Mouse (Mus musculus) gastrocnemius, postnatal 25 days (tissue): ENCODE measurements around the gene Wdr54. TPM values are rescaled to one million over a fixed set of nuclear protein-coding genes. Genes with fewer than 3 reads are reported as not detected.
"Not testable (repeated sequence)": the region's sequence is repeated elsewhere in the genome, so short reads cannot be mapped to it uniquely, and the experiment has no call there.

Experiments
- DNase-seq: peaks from one replicate; pipeline ENCODE4 v3.0.0; 2022
- total RNA-seq, 2 experiments: library from RNA; stranded (reverse); gene quantifications; 1 replicate in 1 of 2; 2 replicates in 1 of 2; pipeline ENCODE4 v1.2.3; 2021

The Wdr54 gene
- total RNA-seq, 2 experiments from 2014 or later: 1.2 to 1.4 TPM

DNA sequence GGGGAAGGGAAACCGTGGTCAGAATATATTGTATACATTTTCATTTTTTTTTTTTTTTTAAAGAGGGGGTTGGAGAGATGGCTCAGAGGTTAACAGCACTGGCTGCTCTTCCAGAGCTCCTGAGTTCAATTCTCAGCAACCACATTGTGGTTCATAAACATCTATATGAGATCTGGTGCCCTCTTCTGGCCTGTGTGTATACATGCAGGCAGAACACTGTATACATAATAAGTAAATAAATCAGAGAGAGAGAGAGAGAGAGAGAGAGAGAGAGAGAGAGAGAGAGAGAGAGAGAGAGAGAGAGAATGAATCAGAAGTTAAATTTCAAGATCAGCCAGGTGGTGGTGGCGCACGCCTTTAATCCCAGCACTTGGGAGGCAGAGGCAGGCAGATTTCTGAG, 3.3 kb upstream of the Wdr54 start:
- not testable (repeated sequence) for DNase-seq

DNA sequence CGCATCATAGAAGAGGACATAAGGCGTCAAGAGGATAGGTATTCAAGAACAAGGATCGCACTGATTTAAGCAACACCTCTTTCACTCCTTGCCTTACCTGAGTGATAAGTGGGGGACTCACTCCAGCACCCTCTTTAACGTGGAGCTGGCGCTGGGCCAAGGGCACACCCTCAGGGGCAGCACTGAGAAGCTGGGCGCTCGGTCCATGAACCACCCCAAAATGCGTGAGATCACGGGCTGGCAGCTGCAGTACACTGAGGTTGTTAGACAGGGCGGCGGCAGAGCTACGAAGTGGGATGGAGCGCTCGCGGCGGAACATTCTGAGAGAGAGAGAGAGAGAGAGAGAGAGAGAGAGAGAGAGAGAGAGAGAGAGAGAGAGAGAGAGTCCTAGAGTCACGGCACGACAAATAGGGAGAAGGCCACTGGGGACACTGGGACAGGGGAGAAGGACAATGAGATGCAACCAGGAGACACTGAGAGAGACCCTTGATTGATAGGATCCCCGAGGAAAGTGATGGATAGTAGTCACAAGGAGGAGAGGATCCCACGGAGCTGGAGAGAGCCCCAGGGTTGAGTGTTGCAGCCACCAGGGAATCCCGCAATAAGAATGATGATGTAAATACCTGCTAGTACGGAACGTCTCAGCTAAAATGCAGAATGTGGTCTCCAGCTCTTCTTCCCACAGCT, 502 bp downstream of the Wdr54 start:
- DNase-seq: no peak

DNA sequence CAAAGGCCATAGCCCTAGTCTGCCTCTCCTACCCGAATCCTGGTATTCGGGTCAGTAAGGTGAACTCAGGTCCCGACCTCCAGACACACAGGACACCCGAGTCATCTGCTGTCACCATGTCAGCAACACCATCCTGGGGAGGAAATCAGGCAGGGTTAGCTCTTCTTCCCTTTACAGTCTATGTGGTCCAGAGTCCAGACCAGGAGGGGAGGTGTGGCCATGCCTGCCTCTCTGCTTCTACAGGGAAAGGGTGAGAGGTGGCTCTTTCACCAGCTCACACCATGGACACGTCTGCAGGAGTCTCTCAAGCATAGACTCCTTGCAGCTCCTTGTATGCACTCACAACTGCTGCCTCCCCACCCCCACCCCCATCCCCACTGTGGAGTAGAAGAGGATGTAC, 2.7 kb downstream of the Wdr54 start:
- no peak for DNase-seq

DNA sequence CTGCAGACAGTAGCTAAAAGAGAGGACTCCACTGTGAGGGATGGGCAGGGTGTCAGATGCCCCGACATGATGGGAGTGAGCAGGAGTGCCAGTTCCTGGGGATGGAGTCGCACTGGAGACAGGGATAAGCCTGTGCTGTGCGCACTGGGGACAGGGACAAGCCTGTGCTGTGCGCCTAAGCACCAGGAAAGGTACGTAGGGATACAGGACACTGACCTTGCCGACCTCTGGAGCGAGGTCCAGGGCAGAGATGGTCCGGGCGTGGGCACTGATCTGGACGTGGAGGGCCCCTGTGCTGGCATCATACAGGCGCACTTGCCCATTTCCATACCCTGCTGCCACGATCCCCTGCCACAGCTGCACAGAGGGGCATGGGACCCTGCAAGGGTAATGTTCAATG, 3.2 kb downstream of the Wdr54 start:
- DNase-seq: no peak

DNA sequence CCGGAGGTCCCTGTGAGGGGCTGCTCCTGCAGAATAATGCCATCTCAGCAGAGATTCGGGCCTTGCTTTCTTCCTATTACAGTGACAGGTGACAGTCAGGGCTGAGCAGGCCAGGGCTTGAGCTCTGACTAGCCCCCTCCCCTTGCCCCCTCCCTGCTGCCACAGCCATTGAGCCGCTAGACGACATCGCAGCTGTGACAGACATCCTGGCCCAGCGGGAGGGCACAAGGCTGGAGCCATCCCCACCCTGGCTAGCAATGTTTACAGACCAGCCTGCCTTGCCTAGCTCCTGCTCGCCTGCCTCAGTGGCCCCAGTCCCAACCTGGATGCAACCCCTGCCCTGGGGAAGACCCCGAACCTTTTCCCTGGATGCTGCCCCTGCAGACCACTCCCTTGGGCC, 4.5 kb downstream of the Wdr54 start:
- DNase-seq: no peak

DNA sequence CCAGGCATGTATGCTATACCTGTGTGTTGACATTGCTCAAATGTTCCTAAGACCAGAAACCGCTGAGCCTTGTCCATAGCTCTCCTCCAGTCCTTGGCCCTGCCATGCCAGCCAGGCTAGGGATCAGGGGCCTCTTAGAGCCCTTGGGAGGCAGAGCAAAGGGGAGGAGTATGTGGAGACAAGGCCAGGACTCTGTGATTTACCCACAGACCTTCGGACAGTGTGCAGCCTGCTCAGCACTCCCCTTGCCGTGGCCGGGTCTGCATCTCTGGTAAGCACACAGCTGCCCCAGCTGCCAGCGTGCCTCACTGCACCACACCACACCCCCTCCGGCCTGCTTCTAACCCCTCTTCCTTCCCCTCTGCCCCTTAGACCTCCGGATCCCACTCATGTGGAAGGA, 8.9 kb downstream of the Wdr54 start:
- no peak for DNase-seq

DNA sequence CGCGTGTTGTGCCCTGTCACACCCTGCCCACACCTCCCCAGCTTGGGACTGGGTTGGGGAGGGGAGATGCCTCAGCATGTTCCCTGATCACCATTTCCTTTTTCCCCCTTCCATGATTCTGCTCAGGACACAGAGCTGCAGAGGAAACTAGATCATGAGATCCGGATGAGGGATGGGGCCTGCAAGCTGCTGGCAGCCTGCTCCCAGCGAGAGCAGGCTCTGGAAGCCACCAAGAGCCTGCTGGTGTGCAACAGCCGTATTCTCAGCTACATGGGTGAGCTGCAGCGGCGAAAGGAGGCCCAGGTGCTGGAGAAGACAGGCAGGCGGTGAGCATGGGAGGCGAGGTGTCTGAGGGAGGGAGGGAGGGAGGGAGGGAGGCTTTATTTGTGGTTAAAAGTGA, 10.4 kb downstream of the Wdr54 start:
- no peak for DNase-seq

DNA sequence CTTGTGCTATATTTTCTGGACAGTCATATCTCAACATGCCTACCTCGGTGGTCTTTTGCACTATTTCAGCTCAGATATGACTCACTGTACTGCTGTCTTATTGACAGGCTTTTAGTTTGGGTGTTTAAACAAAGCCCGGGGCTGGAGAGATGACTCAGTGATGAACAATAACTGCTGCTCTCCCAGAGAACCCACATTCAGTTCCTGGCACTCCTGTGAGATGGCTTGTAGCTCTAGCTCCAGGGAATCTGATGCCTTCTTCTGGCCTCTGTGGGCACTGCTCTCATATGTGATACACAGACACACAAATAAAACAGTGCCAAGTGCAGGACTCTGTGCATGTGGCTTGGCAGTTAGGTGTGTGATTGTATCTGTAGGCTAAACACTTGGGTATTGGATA, 11.0 kb downstream of the Wdr54 start:
- DNase-seq: no peak

DNA sequence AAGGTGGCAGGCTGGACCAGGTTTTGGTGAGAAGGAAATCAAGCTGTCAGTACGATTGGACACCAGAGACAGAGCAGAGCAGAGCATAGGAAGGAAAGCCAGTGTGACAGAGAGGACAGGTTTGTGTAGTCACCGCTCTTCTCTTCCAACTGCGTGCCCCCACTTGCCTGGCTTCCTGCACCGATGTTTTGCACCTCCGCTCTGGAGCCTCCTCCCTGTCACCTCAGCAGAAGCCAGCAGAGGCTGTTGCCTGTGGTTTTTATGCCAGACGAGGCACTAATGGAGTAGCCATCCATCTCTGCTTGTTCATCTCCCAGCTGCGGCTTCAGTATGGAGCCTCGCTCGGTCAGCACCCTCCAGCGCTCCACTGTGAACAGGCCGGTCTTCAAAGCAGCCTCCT, 13.3 kb downstream of the Wdr54 start:
- DNase-seq: no peak

DNA sequence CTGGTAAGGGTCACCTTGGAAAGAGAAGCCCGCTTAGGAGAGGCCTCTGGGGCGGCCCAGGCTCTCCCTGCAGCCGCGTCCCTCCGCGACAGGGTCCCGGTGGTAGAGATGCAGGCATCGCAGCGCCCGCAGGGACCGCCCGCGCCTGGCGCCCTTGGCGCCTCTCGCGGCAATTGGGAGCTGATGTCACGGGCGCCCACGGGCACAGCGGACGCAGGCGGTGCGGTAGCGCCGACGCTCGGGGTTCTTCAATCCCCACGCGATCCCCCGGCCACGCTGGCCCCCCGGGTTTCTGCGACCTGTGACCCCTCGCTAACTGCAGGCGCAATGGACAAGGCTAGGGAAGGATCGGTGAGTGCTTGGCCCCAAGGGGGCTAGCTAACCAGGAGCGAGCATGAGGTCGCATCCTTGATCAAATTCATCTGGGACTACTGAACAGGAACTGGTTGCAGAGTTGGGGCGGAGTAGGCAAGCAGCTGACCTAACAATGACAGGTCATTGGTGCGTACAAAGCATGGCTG, 13.9 kb downstream of the Wdr54 start:
- no peak for DNase-seq

DNA sequence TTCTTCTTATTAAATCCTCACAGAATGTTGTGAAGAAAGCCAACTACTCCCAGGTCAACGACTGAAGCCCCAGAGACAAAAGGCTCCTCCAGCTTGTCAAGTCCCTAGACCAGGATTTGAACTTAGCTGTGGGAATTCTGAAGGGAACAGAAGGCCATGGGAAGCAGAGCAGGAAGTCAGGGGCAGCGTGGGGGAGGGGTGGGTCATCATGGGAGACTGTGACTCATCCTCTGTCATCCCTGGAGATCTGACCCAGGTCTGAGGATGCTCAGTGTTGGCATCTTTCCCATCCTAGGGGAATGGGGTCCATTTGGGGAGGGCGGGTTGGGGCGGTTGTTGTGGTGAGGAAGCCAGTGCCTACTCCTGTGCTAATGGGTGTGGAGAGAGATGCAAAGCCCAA, 14.6 kb downstream of the Wdr54 start:
- no peak for DNase-seq

DNA sequence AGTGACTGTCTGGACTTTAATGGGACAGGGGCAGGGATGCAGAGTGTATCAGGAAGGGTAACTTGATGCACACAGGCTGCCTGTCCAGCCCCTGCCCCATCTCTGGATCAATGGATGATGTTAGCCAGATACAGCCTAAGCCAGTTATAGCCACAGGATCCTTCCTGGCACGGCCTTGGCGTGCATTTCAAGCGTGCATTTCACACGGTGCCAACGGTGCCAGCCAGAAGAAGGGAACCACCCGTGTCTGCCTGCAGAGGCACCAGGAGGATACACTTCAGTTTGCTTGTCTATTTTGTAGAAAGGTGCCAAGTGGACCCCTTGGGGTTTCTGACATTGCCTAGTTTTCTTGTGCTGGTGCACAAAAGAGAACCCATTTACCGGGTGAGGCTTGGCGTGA, 16.2 kb downstream of the Wdr54 start:
- no peak for DNase-seq

DNA sequence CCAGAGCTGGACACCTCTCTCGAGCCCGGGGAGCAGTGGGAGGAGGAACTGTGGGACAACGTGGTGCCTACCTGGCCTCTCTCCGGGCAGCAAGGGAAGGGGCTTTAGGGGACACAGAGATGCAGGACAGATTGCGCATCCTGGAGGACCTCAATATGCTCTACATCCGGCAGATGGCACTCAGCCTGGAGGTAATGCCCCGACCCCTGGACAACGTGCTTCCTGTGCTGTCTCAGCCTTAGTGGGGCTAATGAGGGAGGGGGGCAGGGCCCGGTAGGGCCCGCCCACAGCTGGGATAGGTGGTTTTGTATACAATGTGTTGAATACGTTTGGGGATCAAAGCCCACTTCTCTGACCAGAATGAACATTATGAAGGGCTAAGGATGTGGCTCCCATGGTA, 18.1 kb downstream of the Wdr54 start:
- peak; percentile 52 for DNase-seq

DNA sequence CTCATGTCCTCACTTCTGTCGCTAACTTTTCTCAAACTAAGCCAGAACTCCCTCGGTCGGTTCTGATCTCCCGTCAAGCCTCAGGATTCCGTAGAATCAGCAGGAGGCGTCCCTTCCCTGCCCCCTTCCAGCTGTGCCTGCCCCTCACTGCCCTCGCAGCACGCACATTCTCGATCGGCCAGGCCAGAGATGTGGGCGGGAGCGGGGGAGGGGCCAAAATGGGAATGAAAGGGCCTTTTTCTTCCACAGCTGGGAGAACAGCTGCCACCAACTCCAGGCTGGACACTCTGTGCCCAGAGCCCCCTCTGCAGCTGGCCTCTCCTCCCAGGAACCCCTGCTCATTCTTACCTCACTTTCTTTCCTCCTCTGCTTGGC, 18.6 kb downstream of the Wdr54 start:
- peak; percentile 93 for DNase-seq

DNA sequence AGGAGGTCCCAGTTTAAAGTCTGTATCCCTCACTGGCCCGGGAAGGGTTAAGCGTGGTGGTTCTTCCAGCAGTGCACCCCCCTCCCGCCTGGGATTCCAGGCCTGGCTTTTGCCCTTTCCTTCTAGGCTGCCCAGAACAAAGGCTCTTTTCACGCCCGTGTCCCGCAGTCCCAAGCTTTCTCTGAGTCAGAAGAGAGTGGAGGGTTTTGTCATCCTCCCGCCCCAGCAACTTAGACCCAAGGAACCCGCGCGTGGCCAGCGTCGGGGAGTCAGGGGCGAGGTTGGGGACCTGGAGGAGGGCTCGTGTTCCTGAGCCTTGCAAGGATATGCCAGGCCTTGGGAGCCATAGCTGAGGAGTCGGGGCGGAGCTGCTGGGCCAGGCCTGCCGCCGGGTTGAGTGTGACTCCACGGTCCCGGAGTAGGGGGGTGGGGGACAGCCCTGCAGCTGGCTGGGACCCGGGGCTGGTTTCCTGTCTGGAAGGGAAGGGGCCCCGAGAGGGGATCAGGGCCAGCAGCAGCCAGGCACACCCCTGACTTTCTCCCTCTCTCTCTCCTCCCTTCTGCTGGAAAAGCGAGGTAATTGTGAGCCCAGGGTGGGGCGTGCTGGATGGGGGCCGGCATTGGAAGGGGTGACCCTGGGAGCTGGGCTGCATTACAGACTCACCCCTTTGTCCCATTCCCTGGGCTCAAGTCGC, 19.2 kb downstream of the Wdr54 start:
- peak; percentile 87 for DNase-seq

DNA sequence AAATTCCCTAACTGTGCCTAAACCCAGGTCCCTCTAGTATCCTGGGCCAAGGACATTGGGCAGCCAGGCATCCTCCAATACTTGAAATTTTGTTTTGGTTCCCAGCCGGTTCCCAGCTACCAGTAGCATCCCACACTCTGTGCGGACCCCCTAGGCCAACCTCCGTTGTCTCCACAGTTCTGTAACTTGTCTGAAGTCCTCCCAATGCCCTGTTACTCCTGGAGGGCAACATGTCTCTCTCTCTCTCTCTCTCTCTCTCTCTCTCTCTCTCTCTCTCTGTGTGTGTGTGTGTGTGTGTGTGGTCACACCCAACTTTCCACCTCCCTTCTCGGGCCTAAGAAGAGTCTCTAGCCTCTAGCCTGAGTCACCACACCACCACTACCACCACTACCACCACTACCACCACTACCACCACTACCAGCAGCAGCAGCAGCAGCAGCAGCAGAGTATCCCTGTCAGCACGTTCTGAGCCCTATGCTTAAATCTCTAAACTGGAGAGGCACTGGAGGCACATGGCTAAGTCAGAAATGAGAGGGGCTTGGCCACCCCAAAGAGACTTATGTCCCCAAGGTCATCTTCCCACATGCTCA, 19.8 kb downstream of the Wdr54 start:
- DNase-seq: no peak

DNA sequence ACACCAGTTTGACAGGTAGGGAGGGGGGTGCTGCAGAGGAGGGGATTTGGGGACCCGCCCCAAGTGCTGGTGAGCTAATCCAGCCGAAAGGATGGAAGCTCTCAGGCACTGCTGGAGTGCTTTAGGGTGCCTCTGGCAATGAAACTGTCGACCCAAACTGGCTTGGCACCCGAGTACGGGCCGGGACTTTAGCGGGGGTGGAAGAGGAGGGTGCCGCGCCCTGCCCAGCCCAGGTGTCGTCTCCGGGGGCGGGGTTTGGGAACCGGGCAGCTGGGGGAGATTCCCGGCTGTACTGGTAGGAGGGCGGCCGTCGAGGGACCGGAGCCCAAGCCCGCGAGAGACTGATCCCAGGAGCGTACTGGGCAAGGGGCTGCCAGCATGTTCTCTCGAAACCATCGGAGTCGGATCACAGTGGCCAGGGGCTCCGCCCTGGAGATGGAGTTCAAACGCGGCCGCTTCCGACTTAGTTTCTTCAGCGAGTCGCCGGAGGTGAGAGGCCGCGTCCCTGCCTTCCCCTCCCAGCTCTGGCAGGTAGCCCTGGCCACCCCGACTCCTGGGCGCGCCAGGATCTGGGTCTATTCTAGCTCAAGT, 20.5 kb downstream of the Wdr54 start:
- DNase-seq: peak; percentile 65

DNA sequence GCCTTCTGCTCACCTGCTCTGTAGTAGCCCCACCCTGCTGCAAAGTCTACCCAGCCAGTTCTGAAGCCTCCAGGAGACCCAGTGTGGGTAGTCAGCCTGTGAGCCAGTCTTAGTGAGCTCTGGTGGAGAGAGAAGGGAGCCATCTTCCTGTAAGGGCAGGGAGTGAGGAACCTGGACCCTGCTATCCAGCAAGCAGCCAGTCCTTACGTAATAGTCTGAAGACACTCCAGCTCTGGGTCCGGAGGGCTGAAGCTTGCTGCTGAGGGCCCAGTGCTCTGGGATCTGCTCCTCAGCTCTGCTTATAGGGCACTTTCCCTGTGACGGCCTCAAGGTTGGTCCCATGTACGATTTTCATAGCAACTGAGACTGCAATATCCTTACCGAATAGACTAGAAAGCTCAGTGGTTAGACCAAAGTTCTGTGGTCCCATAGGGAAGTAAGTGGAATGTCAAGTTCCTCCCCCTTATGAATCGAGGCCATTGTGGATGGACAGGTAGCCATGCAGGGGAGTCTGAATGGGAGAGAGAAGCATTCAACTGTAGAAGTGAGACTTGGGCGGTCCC, 21.2 kb downstream of the Wdr54 start, which contains the start of gene Rtkn:
TSS of gene Rtkn (plus strand) at position 513 of the 563 bp plus-strand sequence.
- DNase-seq: no peak

DNA sequence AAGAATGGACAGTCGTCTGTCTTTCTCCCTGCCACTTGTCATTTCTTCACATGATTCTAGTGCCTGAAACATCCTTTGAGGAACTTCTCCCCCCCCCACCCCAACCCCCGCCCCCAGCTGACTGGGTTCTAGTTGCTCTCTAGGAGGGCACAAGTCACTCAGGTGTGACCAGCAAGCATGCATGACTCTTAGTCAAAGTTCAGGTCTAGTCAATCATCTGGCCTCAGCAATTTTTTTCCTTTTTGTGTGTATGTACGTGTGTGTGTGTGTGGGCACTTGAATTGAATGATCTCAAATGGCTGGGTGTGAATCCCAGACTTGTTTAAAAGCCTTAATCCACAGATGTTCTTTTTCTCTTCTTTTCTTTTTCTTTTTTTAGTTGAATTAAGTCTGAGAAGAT, 22.0 kb downstream of the Wdr54 start:
- DNase-seq: no peak

DNA sequence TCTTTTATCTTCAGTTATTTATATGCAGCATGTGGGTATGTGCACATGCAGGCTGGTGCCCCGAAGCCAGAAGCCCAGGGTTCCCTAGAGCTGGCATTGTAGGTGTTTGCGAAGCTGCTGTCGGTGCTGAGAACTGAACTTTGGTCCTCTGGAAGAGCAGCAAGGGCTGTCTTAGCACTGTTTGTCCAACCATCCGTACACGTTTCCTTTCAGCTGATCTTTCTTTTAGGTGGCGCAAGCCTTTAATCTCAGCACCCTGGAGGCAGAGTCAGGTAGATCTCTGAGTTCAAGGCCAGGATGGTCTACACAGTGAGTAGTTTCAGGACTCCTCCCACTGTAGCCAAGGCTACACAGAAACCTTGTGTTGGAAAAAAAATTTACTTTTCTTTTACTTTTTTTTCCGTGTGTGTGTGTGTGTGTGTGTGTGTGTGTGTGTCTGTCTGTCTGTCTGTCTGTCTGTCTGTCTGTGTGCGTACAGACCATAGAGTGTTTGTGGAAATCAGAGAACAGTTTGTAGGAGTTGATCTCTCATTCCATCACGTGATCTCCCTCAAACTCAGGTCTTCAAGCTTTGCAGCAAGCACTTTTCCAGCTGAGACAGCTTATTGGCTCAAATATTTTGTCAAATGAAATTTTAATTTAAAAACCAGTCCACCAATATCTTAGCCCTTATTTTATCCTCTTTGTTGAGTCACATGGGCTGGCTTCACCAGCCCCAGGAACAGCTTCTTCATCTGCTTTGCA, 23.8 kb downstream of the Wdr54 start:
- DNase-seq: no peak

DNA sequence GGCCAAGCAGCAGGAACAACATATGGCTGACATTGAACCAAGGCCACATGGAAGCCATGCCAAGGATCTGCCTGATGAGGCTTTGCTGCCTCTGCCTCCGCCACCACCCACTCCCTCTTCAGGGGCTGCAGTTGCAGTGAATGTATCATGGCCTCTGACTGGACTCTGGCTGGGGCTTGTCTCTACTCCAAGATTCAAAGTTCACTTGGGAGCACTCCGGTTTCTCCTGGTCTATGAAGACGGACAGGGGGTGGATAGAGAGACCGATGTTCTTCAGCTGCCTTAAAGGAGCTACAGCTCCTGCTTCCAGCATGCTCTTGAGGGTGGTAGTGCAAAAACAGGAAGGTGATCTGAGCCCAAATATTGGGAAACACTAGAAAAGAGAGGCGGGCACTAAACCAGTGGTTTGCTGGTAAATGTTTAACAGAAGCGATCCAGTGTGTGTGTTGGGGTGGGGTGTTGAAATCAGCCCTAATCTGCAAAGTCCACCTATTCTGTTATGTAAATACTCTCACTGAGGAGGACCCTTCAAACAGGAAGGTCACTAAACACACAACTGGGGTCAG, 24.6 kb downstream of the Wdr54 start:
- no peak for DNase-seq

DNA sequence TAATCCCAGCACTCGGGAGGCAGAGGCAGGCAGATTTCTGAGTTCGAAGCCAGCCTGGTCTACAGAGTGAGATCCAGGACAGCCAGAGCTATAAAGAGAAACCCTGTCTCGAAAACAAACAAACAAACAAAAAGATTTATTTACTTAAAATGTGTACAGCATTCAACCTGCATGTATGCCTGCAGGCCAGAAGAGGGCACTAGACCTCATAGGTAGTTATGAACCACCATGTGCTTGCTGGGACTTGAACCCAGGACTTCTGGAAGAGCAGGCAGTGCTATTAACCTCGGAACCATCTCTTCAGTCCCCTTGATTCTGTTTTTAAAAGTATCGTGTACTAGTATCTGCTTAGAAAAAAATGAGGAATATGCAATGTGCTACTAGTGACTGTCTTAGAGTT, 28.8 kb downstream of the Wdr54 start:
- no peak for DNase-seq
